Comparison of ENCODE assay signal across 24 mouse cellular contexts in genomic region chrX:43388106-43388505, GRCm38 (mm10). TPM values are rescaled to one million over a fixed set of nuclear protein-coding genes. Genes with fewer than 3 reads are reported as not detected.
DNase-seq lines count a peak whose midpoint lies in the region; ATAC-seq and TF ChIP-seq lines count a peak whose summit lies in the region.
"Had no signal": no experiment of that assay in that cellular context is flagged by ENCODE, and none has a peak within 500 bp of the region (broad histone marks: within the 10 kb centered on the region; RNA-seq: fewer than 3 reads in every experiment).

No protein-coding gene starts in this region.

- H3K27me3 ChIP-seq in intestine, embryonic 15.5 days (replicated peaks) = no peaks in the 10 kb centered on the region
- no peaks in the 10 kb centered on the region for H3K27me3 ChIP-seq in intestine, postnatal 0 days (replicated peaks; ENCODE audit: control insufficient read depth, insufficient read depth, low read length)
- no peaks in the 10 kb centered on the region for H3K27me3 ChIP-seq in intestine, embryonic 16.5 days (replicated peaks; ENCODE audit: control insufficient read depth, insufficient read depth, low read length)
- no peaks in the 10 kb centered on the region for H3K27me3 ChIP-seq in stomach, postnatal 0 days (ENCODE audit: control insufficient read depth, insufficient read depth, low read length)
- no peaks in the 10 kb centered on the region for H3K27me3 ChIP-seq in neural tube, embryonic 15.5 days (replicated peaks)
- H3K27me3 ChIP-seq: CH12.LX had no signal

- H3K9ac ChIP-seq in intestine, embryonic 15.5 days = no peak overlapping the region
- no peak overlapping the region for H3K9ac ChIP-seq in intestine, postnatal 0 days (ENCODE audit: low read depth, low read length)
- H3K9ac ChIP-seq in intestine, embryonic 16.5 days (ENCODE audit: low read depth, low read length) = no peak overlapping the region
- no peak overlapping the region for H3K9ac ChIP-seq in stomach, postnatal 0 days (ENCODE audit: low read length)
- no peak overlapping the region for H3K9ac ChIP-seq in neural tube, embryonic 15.5 days (replicated peaks)

- WGBS in intestine, embryonic 15.5 days = 59% methylated on average over 5 of the region's 5 CpGs
- 68% methylated on average over 5 of the region's 5 CpGs for WGBS in intestine, postnatal 0 days
- 73% methylated on average over 5 of the region's 5 CpGs for WGBS in intestine, embryonic 16.5 days
- WGBS in stomach, postnatal 0 days = 67% methylated on average over 5 of the region's 5 CpGs
- WGBS in neural tube, embryonic 15.5 days = 90% methylated on average over 5 of the region's 5 CpGs

- no peak overlapping the region for H3K4me2 ChIP-seq in intestine, embryonic 15.5 days (replicated peaks)
- no peak overlapping the region for H3K4me2 ChIP-seq in intestine, postnatal 0 days (replicated peaks; ENCODE audit: low read depth)
- no peak overlapping the region for H3K4me2 ChIP-seq in intestine, embryonic 16.5 days (ENCODE audit: low read depth, low read length)
- no peak overlapping the region for H3K4me2 ChIP-seq in stomach, postnatal 0 days (replicated peaks; ENCODE audit: low read depth)
- no peak overlapping the region for H3K4me2 ChIP-seq in neural tube, embryonic 15.5 days

- no peaks in the 10 kb centered on the region for H3K4me1 ChIP-seq in intestine, embryonic 15.5 days (replicated peaks)
- H3K4me1 ChIP-seq in intestine, postnatal 0 days (replicated peaks; ENCODE audit: control insufficient read depth, insufficient read depth, low read length) = no peaks in the 10 kb centered on the region
- H3K4me1 ChIP-seq in intestine, embryonic 16.5 days (ENCODE audit: control insufficient read depth, insufficient read depth, low read length) = no peaks in the 10 kb centered on the region
- no peaks in the 10 kb centered on the region for H3K4me1 ChIP-seq in stomach, postnatal 0 days (replicated peaks; ENCODE audit: control insufficient read depth, insufficient read depth)
- no peaks in the 10 kb centered on the region for H3K4me1 ChIP-seq in neural tube, embryonic 15.5 days

- no peaks in the 10 kb centered on the region for H3K36me3 ChIP-seq in intestine, embryonic 15.5 days
- no peaks in the 10 kb centered on the region for H3K36me3 ChIP-seq in intestine, postnatal 0 days (ENCODE audit: control insufficient read depth, insufficient read depth)
- H3K36me3 ChIP-seq in intestine, embryonic 16.5 days (ENCODE audit: control insufficient read depth, insufficient read depth, low read length) = no peaks in the 10 kb centered on the region
- H3K36me3 ChIP-seq in stomach, postnatal 0 days (ENCODE audit: control insufficient read depth, insufficient read depth, low read length) = no peaks in the 10 kb centered on the region
- no peaks in the 10 kb centered on the region for H3K36me3 ChIP-seq in neural tube, embryonic 15.5 days
- H3K36me3 ChIP-seq: G1E had no signal

- no peak for TF ChIP-seq EP300 in stomach, postnatal 0 days (optimal IDR thresholded peaks at IDR 0.05)

- no peak overlapping the region for H3K27ac ChIP-seq in intestine, embryonic 15.5 days
- no peak overlapping the region for H3K27ac ChIP-seq in intestine, postnatal 0 days (ENCODE audit: low read depth, low read length)
- H3K27ac ChIP-seq in intestine, embryonic 16.5 days (ENCODE audit: low read length) = no peak overlapping the region
- no peak overlapping the region for H3K27ac ChIP-seq in stomach, postnatal 0 days (replicated peaks)
- H3K27ac ChIP-seq in neural tube, embryonic 15.5 days (replicated peaks) = no peak overlapping the region

- DNase-seq in 3134 (ENCODE audit: extremely low read depth, insufficient read length, low spot score) = peak; percentile 19
- DNase-seq in stomach, postnatal 0 days (ENCODE audit: low spot score) = peak; percentile 11
- no peak for DNase-seq in thymus, postnatal 25 days
- DNase-seq in lung, postnatal 14 days = no peak
- DNase-seq: adrenal gland, adult 2 months; adrenal gland, adult 8-10 months; adrenal gland, postnatal 10 days; adrenal gland, postnatal 14 days; adrenal gland, postnatal 25 days; adrenal gland, postnatal 36 days; B cell, adult 2 months; cerebellum, adult 11 months; cerebellum, adult 11-12 months; cerebellum, adult 18-20 months had no signal

- no peak for TF ChIP-seq CTCF in intestine, postnatal 0 days (IDR thresholded peaks at IDR 0.05; ENCODE audit: low read depth)
- TF ChIP-seq CTCF in stomach, postnatal 0 days (IDR thresholded peaks at IDR 0.05; ENCODE audit: low read depth) = no peak

- no peaks in the 10 kb centered on the region for H3K9me3 ChIP-seq in intestine, embryonic 15.5 days
- H3K9me3 ChIP-seq in intestine, postnatal 0 days (ENCODE audit: control insufficient read depth) = no peaks in the 10 kb centered on the region
- no peaks in the 10 kb centered on the region for H3K9me3 ChIP-seq in intestine, embryonic 16.5 days (ENCODE audit: control insufficient read depth, low read length)
- H3K9me3 ChIP-seq in stomach, postnatal 0 days (ENCODE audit: control insufficient read depth, low read length) = no peaks in the 10 kb centered on the region
- no peaks in the 10 kb centered on the region for H3K9me3 ChIP-seq in neural tube, embryonic 15.5 days (replicated peaks)
- H3K9me3 ChIP-seq: G1E had no signal

- no peak overlapping the region for H3K4me3 ChIP-seq in intestine, embryonic 15.5 days (replicated peaks)
- no peak overlapping the region for H3K4me3 ChIP-seq in intestine, postnatal 0 days (ENCODE audit: low read depth, low read length)
- no peak overlapping the region for H3K4me3 ChIP-seq in intestine, embryonic 16.5 days (ENCODE audit: low read length)
- no peak overlapping the region for H3K4me3 ChIP-seq in stomach, postnatal 0 days (ENCODE audit: low read depth, low read length)
- H3K4me3 ChIP-seq in neural tube, embryonic 15.5 days (replicated peaks) = no peak overlapping the region

- ATAC-seq in intestine, embryonic 15.5 days = peak; percentile 58; the same call in 1 of the 2 replicates
- no peak for ATAC-seq in intestine, postnatal 0 days
- peak; percentile 53 for ATAC-seq in intestine, embryonic 16.5 days
- ATAC-seq in stomach, postnatal 0 days (ENCODE audit: low FRiP score, low TSS enrichment) = no peak
- ATAC-seq in neural tube, embryonic 15.5 days (ENCODE audit: low FRiP score) = no peak
- ATAC-seq: activated CD4-positive, CD25-positive, alpha-beta regulatory T cell, adult 4 months; CD4-positive, CD25-positive, alpha-beta regulatory T cell, adult 4 months; Patski had no signal

RNA-seq across cellular contexts. Expression of gene Tenm1, which starts 40.8 kb away (rescaled TPM):
- polyA plus RNA-seq in intestine, embryonic 15.5 days (2015; fragmentation: Nextera tagmentation; extraction: Ambion mirVana) = 0.49 and 0.54 TPM in 2 replicates
- 0.22 and 0.23 TPM in 2 replicates for polyA plus RNA-seq in intestine, postnatal 0 days (2015; fragmentation: Nextera tagmentation; extraction: Ambion mirVana)
- polyA plus RNA-seq in intestine, embryonic 16.5 days (2015; fragmentation: Nextera tagmentation; extraction: Ambion mirVana) = 0.40 and 0.59 TPM in 2 replicates
- 0.32 and 0.48 TPM in 2 replicates for polyA plus RNA-seq in stomach, postnatal 0 days (2015; fragmentation: Nextera tagmentation; extraction: Ambion mirVana)
- polyA plus RNA-seq in neural tube, embryonic 15.5 days (2015; fragmentation: Nextera tagmentation; extraction: Ambion mirVana) = 25.8 and 31.2 TPM in 2 replicates
- polyA plus RNA-seq: adrenal gland, adult 2 months; C2C12; G1E; Patski had no signal

Comparison
In these comparisons a context has a peak if more than half of its experiments do, and no peak if none do; other contexts are left out.
1. ATAC-seq: peak in intestine, embryonic 15.5 days (single experiment) and intestine, embryonic 16.5 days (single experiment); none in intestine, postnatal 0 days (single experiment), stomach, postnatal 0 days (single experiment) and neural tube, embryonic 15.5 days (single experiment).
2. DNase-seq: peak in 3134 (single experiment) and stomach, postnatal 0 days (single experiment); none in thymus, postnatal 25 days (single experiment) and lung, postnatal 14 days (single experiment).
3. RNA of gene Tenm1, which starts 40.8 kb away (polyA plus RNA-seq): 25.8 to 31.2 TPM in neural tube, embryonic 15.5 days; 0.40 to 0.59 TPM in intestine, embryonic 16.5 days, 0.49 to 0.54 TPM in intestine, embryonic 15.5 days, 0.32 to 0.48 TPM in stomach, postnatal 0 days and 0.22 to 0.23 TPM in intestine, postnatal 0 days; every median in the first group is over 10 times any median in the second.